Mouse (Mus musculus) T-cell, adult 66 days (primary cell): ENCODE results near the gene Cyp2s1. TPM values are rescaled to one million over a fixed set of nuclear protein-coding genes. Genes with fewer than 3 reads are reported as not detected.

ENCODE experiments used
- total RNA-seq, 2 experiments: library from RNA; stranded (reverse); gene quantifications; 3 replicates in 1 of 2; 4 replicates in 1 of 2; pipeline ENCODE4 v1.2.4; 2023

The Cyp2s1 gene
- total RNA-seq: 10 to 100 TPM in 1 of 2 experiments, 1 to 10 TPM in 1; 8.5 to 11.1 TPM

DNA sequence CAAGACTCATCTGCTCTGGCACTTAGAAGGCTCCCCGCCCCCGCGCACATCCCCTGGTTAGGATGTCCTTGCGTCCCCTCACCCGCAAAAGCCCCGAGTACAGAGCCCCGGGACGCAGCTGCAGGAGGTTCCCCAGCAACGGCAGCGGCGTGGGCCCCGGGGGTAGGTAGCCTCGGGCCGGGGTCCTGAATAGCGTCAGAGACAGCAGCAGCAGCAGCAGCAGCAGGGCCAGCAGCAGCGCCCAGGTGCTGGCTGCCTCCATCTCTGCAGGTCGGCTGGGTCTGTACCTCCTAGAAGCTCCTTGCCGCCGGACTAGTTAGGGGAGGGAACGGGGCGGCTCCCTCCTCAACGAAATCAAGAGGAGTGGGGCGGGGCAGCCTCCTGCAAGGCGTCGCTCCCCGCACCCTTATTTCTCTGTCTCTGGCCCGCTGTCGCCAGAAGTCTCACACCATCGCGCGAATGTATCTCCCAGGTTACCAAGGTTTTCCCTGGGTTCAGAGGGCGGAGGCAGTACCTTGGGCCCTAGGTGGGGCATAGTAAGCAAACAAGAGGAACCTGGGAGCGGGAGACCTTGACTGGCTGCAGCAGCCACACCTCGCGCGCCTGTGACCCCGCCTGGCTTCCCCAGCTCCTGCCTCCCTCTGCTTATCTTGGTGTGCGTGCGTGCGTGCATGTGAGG lies at the start of gene Cyp2s1:
Gene Cyp2s1, minus strand, starts transcription at position 673 of the 679 bp plus-strand sequence.

GRCm38 (mm10) chr7:25788220-25789128 lies 28.2 kb downstream of the Cyp2s1 start, which contains the start of gene Axl:
Axl (minus strand) TSS chr7:25788705.

GRCm38 (mm10) chr7:25754738-25755467 lies 61.8 kb downstream of the Cyp2s1 start, which contains the start of gene Hnrnpul1:
Hnrnpul1 (minus strand) TSS chr7:25754757.

Other genes with a start within 250 kb of the Cyp2s1 start
- under 1 TPM in 1 of 2 experiments, not detected in 1; 0.65 TPM for gene Erich4, start 201.0 kb downstream of the Cyp2s1 start, total RNA-seq
- gene Dmac2, start 197.5 kb downstream of the Cyp2s1 start, total RNA-seq: 10 to 100 TPM; 61.9 to 63.2 TPM
- gene B3gnt8, start 190.3 kb downstream of the Cyp2s1 start, total RNA-seq: 1 to 10 TPM in 1 of 2 experiments, under 1 TPM in 1; 0.86 to 1.0 TPM
- gene Bckdha, start 157.9 kb downstream of the Cyp2s1 start, total RNA-seq: 10 to 100 TPM; 23.2 to 24.9 TPM
- 10 to 100 TPM; 61.8 to 67.1 TPM for gene Exosc5, start 157.7 kb downstream of the Cyp2s1 start, total RNA-seq
- under 1 TPM in 1 of 2 experiments, not detected in 1; 0.35 TPM for gene Tmem91, start 141.7 kb downstream of the Cyp2s1 start, total RNA-seq
- gene B9d2, start 136.1 kb downstream of the Cyp2s1 start, total RNA-seq: 10 to 100 TPM; 24.0 to 24.8 TPM
- gene Tgfb1, start 129.9 kb downstream of the Cyp2s1 start, total RNA-seq: 100 to 1,000 TPM; 147 to 150 TPM
- 100 to 1,000 TPM; 106 to 113 TPM for gene Ccdc97, start 97.8 kb downstream of the Cyp2s1 start, total RNA-seq
- gene Hnrnpul1, start 62.2 kb downstream of the Cyp2s1 start, total RNA-seq: 100 to 1,000 TPM; 223 to 229 TPM
- 1 to 10 TPM; 7.6 to 9.4 TPM for gene Axl, start 28.2 kb downstream of the Cyp2s1 start, total RNA-seq
- not detected for gene Cyp2b10, start 80.7 kb upstream of the Cyp2s1 start, total RNA-seq
- gene Cyp2b13, start 244.6 kb upstream of the Cyp2s1 start, total RNA-seq: not detected